Mouse (Mus musculus): ENCODE data around the gene Dbr1. TPM values are rescaled to one million over a fixed set of nuclear protein-coding genes. Genes with fewer than 3 reads are reported as not detected.
"Not testable (repeated sequence)": the region's sequence is repeated elsewhere in the genome, so short reads cannot be mapped to it uniquely, and the experiment has no call there.

Dbr1 gene
- total and polyA plus RNA-seq, 2 experiments from 2014 or later, result 11.3 to 11.6 TPM

GRCm38 (mm10) chr9:99587505-99588202 lies 12.1 kb downstream of the Dbr1 start:
- H3K27me3 ChIP-seq (ENCODE audit: control insufficient read depth, insufficient read depth, low read length), result no peaks in the 10 kb centered on the region
- 27% methylated on average over 8 of the region's 8 CpGs for WGBS
- TF ChIP-seq EP300 (IDR thresholded peaks at IDR 0.05; ENCODE audit: low read depth), result no peak
- peak; percentile 85 for TF ChIP-seq CTCF (IDR thresholded peaks at IDR 0.05; ENCODE audit: low read depth)
- H3K4me3 ChIP-seq (ENCODE audit: low read depth, low read length), result no peak overlapping the region
- no peak overlapping the region for H3K9ac ChIP-seq (replicated peaks; ENCODE audit: low read depth, low read length)
- H3K9me3 ChIP-seq (replicated peaks; ENCODE audit: control insufficient read depth, low read length), result no peaks in the 10 kb centered on the region
- H3K4me2 ChIP-seq (ENCODE audit: low read depth, low read length), result no peak overlapping the region
- peaks cover 20% of the 10 kb centered on the region for H3K36me3 ChIP-seq (replicated peaks; ENCODE audit: control insufficient read depth, insufficient read depth, low read length)
- ATAC-seq (ENCODE audit: insufficient read depth, low read depth) (peak; percentile 44; the same call in 1 of the 2 replicates), DNase-seq (ENCODE audit: low spot score) (peak; percentile 42)
- H3K4me1 ChIP-seq (ENCODE audit: control insufficient read depth, insufficient read depth), result no peaks in the 10 kb centered on the region
- H3K27ac ChIP-seq (ENCODE audit: low read depth), result no peak overlapping the region

GRCm38 (mm10) chr9:99591144-99591543 lies 15.5 kb downstream of the Dbr1 start:
- TF ChIP-seq CTCF (IDR thresholded peaks at IDR 0.05; ENCODE audit: low read depth) (no peak), EP300 (IDR thresholded peaks at IDR 0.05; ENCODE audit: low read depth) (no peak)
- 66% methylated on average over 8 of the region's 8 CpGs for whole genome bisulfite sequencing
- ATAC-seq (ENCODE audit: insufficient read depth, low read depth) (no peak), DNase-seq (ENCODE audit: low spot score) (no peak)
- no peaks in the 10 kb centered on the region for H3K9me3 ChIP-seq (replicated peaks; ENCODE audit: control insufficient read depth, low read length)
- no peaks in the 10 kb centered on the region for H3K36me3 ChIP-seq (replicated peaks; ENCODE audit: control insufficient read depth, insufficient read depth, low read length)
- H3K9ac ChIP-seq (replicated peaks; ENCODE audit: low read depth, low read length), result no peak overlapping the region
- no peak overlapping the region for H3K4me2 ChIP-seq (ENCODE audit: low read depth, low read length)
- no peaks in the 10 kb centered on the region for H3K4me1 ChIP-seq (ENCODE audit: control insufficient read depth, insufficient read depth)
- H3K4me3 ChIP-seq (ENCODE audit: low read depth, low read length), result no peak overlapping the region
- no peaks in the 10 kb centered on the region for H3K27me3 ChIP-seq (ENCODE audit: control insufficient read depth, insufficient read depth, low read length)
- no peak overlapping the region for H3K27ac ChIP-seq (ENCODE audit: low read depth)

- ATAC-seq (ENCODE audit: insufficient read depth, low read depth); H3K4me1 ChIP-seq (ENCODE audit: control insufficient read depth, insufficient read depth); H3K4me3 ChIP-seq (ENCODE audit: low read depth, low read length); H3K9me3 ChIP-seq (replicated peaks; ENCODE audit: control insufficient read depth, low read length); H3K4me2 ChIP-seq (ENCODE audit: low read depth, low read length); H3K27me3 ChIP-seq (ENCODE audit: control insufficient read depth, insufficient read depth, low read length); H3K9ac ChIP-seq (replicated peaks; ENCODE audit: low read depth, low read length); H3K36me3 ChIP-seq (replicated peaks; ENCODE audit: control insufficient read depth, insufficient read depth, low read length); H3K27ac ChIP-seq (ENCODE audit: low read depth); DNase-seq (ENCODE audit: low spot score): not testable (repeated sequence)
- WGBS, result 91% methylated on average over 6 of the region's 6 CpGs
Measured at GRCm38 (mm10) chr9:99599127-99599526, 23.5 kb downstream of the Dbr1 start.

- no peak overlapping the region for H3K4me2 ChIP-seq (ENCODE audit: low read depth, low read length)
- no peak overlapping the region for H3K27ac ChIP-seq (ENCODE audit: low read depth)
- H3K9ac ChIP-seq (replicated peaks; ENCODE audit: low read depth, low read length), result no peak overlapping the region
- ATAC-seq (ENCODE audit: insufficient read depth, low read depth) (no peak), DNase-seq (ENCODE audit: low spot score) (no peak)
- H3K4me3 ChIP-seq (ENCODE audit: low read depth, low read length), result no peak overlapping the region
- 60% methylated on average over 2 of the region's 2 CpGs for WGBS
- H3K9me3 ChIP-seq (replicated peaks; ENCODE audit: control insufficient read depth, low read length), result no peaks in the 10 kb centered on the region
- no peaks in the 10 kb centered on the region for H3K36me3 ChIP-seq (replicated peaks; ENCODE audit: control insufficient read depth, insufficient read depth, low read length)
- no peak for TF ChIP-seq EP300 (IDR thresholded peaks at IDR 0.05; ENCODE audit: low read depth)
- TF ChIP-seq CTCF (IDR thresholded peaks at IDR 0.05; ENCODE audit: low read depth), result no peak
- no peaks in the 10 kb centered on the region for H3K4me1 ChIP-seq (ENCODE audit: control insufficient read depth, insufficient read depth)
- no peaks in the 10 kb centered on the region for H3K27me3 ChIP-seq (ENCODE audit: control insufficient read depth, insufficient read depth, low read length)
Measured at GRCm38 (mm10) chr9:99603566-99603965, 28.0 kb downstream of the Dbr1 start.

- H3K4me3 ChIP-seq (ENCODE audit: low read depth, low read length), result no peak within 1 kb of the TSS
- no peaks in the 10 kb centered on the region for H3K27me3 ChIP-seq (ENCODE audit: control insufficient read depth, insufficient read depth, low read length)
- H3K4me1 ChIP-seq (ENCODE audit: control insufficient read depth, insufficient read depth), result no peaks in the 10 kb centered on the region
- H3K4me2 ChIP-seq (ENCODE audit: low read depth, low read length), result no peak within 1 kb of the TSS
- no peaks in the 10 kb centered on the region for H3K9me3 ChIP-seq (replicated peaks; ENCODE audit: control insufficient read depth, low read length)
- H3K36me3 ChIP-seq (replicated peaks; ENCODE audit: control insufficient read depth, insufficient read depth, low read length), result no peaks in the 10 kb centered on the region
- no peak within 1 kb of the TSS for H3K27ac ChIP-seq (ENCODE audit: low read depth)
- no peak for DNase-seq (ENCODE audit: low spot score)
- ATAC-seq (ENCODE audit: insufficient read depth, low read depth), result no peak
- no peak for TF ChIP-seq CTCF (IDR thresholded peaks at IDR 0.05; ENCODE audit: low read depth)
- no peak for TF ChIP-seq EP300 (IDR thresholded peaks at IDR 0.05; ENCODE audit: low read depth)
- WGBS, result 41% methylated on average over 2 of the region's 2 CpGs
- no peak within 1 kb of the TSS for H3K9ac ChIP-seq (replicated peaks; ENCODE audit: low read depth, low read length)
Measured at GRCm38 (mm10) chr9:99612202-99612601, 36.6 kb downstream of the Dbr1 start, which contains the start of gene A4gnt. A4gnt (plus strand) TSS chr9:99612502.

- WGBS, result 88% methylated on average over 8 of the region's 8 CpGs
- Histone ChIP-seq H3K4me1 (ENCODE audit: control insufficient read depth, insufficient read depth) (no peaks in the 10 kb centered on the region), H3K36me3 (replicated peaks; ENCODE audit: control insufficient read depth, insufficient read depth, low read length) (no peaks in the 10 kb centered on the region), H3K27ac (ENCODE audit: low read depth) (no peak overlapping the region), H3K27me3 (ENCODE audit: control insufficient read depth, insufficient read depth, low read length) (no peaks in the 10 kb centered on the region), H3K9me3 (replicated peaks; ENCODE audit: control insufficient read depth, low read length) (no peaks in the 10 kb centered on the region), H3K4me2 (ENCODE audit: low read depth, low read length) (no peak overlapping the region), H3K9ac (replicated peaks; ENCODE audit: low read depth, low read length) (no peak overlapping the region), H3K4me3 (ENCODE audit: low read depth, low read length) (no peak overlapping the region)
- no peak for DNase-seq (ENCODE audit: low spot score)
- no peak for ATAC-seq (ENCODE audit: insufficient read depth, low read depth)
- no peak for TF ChIP-seq EP300 (IDR thresholded peaks at IDR 0.05; ENCODE audit: low read depth)
- TF ChIP-seq CTCF (IDR thresholded peaks at IDR 0.05; ENCODE audit: low read depth), result no peak
Measured at GRCm38 (mm10) chr9:99619688-99620087, 44.1 kb downstream of the Dbr1 start.

Measured in heart, postnatal 0 days (tissue).